Mouse (Mus musculus): ENCODE measurements around the gene Gria4. TPM values are rescaled to one million over a fixed set of nuclear protein-coding genes. Genes with fewer than 3 reads are reported as not detected.

Gene Gria4
- polyA plus RNA-seq, 1 experiment from 2014 or later = 0.63 TPM

- no peak for ATAC-seq (replicated peaks; ENCODE audit: insufficient number of reproducible peaks, low FRiP score, low TSS enrichment)
- Histone ChIP-seq H3K36me3 (ENCODE audit: control insufficient read depth, insufficient read depth, low read length) (no peaks in the 10 kb centered on the region), H3K27ac (ENCODE audit: low read depth, low read length) (no peak overlapping the region), H3K4me1 (ENCODE audit: control insufficient read depth, insufficient read depth, low read length) (no peaks in the 10 kb centered on the region), H3K4me2 (no peak overlapping the region), H3K4me3 (ENCODE audit: low read depth, low read length) (no peak overlapping the region), H3K9me3 (replicated peaks; ENCODE audit: control insufficient read depth, low read length) (no peaks in the 10 kb centered on the region), H3K27me3 (ENCODE audit: control insufficient read depth, insufficient read depth, low read length) (no peaks in the 10 kb centered on the region), H3K9ac (ENCODE audit: low read depth, low read length) (no peak overlapping the region)
- WGBS (ENCODE audit: insufficient replicate concordance) = 73% methylated on average over 4 of the region's 4 CpGs
Observed at GRCm38 (mm10) chr9:4631910-4632309, 164.1 kb downstream of the Gria4 start.

DNA sequence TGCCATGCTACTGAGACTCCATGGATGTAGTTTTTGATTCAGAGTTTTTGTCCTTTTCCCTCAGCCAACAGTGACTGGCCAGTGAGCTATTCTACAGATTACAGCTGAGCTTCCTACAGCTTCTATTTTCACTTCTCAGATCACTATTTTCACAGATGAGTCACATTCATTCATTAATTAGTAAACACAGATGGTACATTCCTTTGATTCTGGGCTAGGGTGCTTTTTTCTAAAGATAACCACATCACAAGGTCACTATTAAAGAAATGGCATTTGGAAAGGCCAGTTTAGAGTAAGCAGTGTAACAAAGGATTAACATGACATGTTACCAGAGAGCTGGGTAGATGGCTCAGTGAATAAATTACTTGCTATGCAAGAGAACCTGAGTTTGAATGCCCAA lies 180.7 kb downstream of the Gria4 start:
- no peak overlapping the region for H3K27ac ChIP-seq (ENCODE audit: low read depth, low read length)
- H3K9ac ChIP-seq (ENCODE audit: low read depth, low read length) = no peak overlapping the region
- no peak for ATAC-seq (replicated peaks; ENCODE audit: insufficient number of reproducible peaks, low FRiP score, low TSS enrichment)
- H3K27me3 ChIP-seq (ENCODE audit: control insufficient read depth, insufficient read depth, low read length) = no peaks in the 10 kb centered on the region
- H3K9me3 ChIP-seq (replicated peaks; ENCODE audit: control insufficient read depth, low read length) = no peaks in the 10 kb centered on the region
- H3K4me3 ChIP-seq (ENCODE audit: low read depth, low read length) = no peak overlapping the region
- H3K36me3 ChIP-seq (ENCODE audit: control insufficient read depth, insufficient read depth, low read length) = no peaks in the 10 kb centered on the region
- H3K4me2 ChIP-seq = no peak overlapping the region
- H3K4me1 ChIP-seq (ENCODE audit: control insufficient read depth, insufficient read depth, low read length) = no peaks in the 10 kb centered on the region

DNA sequence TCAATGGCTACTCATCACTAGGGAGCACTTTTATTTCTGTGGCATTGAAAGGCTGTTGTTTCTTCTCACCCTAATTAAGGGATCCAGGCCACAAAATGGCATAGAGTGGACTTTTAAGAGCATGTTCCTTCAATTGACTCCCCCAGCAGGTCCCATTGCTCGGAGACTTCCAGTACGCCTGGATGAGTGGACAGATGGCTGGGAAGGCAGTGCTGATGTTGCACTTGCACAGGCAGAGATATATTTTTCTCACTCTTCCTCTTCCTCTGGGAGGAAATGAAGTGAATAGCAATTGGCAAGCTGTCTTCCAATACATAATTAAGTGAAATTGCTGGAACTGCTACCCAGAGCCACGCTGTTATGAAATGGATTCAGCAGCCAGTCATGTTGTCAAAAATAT lies 190.7 kb downstream of the Gria4 start:
- 76% methylated on average over 3 of the region's 3 CpGs for WGBS (ENCODE audit: insufficient replicate concordance)
- ATAC-seq (replicated peaks; ENCODE audit: insufficient number of reproducible peaks, low FRiP score, low TSS enrichment) = no peak
- Histone ChIP-seq H3K27me3 (ENCODE audit: control insufficient read depth, insufficient read depth, low read length) (no peaks in the 10 kb centered on the region), H3K4me1 (ENCODE audit: control insufficient read depth, insufficient read depth, low read length) (no peaks in the 10 kb centered on the region), H3K4me3 (ENCODE audit: low read depth, low read length) (no peak overlapping the region), H3K36me3 (ENCODE audit: control insufficient read depth, insufficient read depth, low read length) (no peaks in the 10 kb centered on the region), H3K27ac (ENCODE audit: low read depth, low read length) (no peak overlapping the region), H3K4me2 (no peak overlapping the region), H3K9me3 (replicated peaks; ENCODE audit: control insufficient read depth, low read length) (no peaks in the 10 kb centered on the region), H3K9ac (ENCODE audit: low read depth, low read length) (no peak overlapping the region)

GRCm38 (mm10) chr9:4604236-4604635 lies 191.8 kb downstream of the Gria4 start:
- Histone ChIP-seq H3K36me3 (ENCODE audit: control insufficient read depth, insufficient read depth, low read length) (no peaks in the 10 kb centered on the region), H3K4me2 (no peak overlapping the region), H3K9ac (ENCODE audit: low read depth, low read length) (no peak overlapping the region), H3K4me1 (ENCODE audit: control insufficient read depth, insufficient read depth, low read length) (no peaks in the 10 kb centered on the region), H3K27ac (ENCODE audit: low read depth, low read length) (no peak overlapping the region), H3K27me3 (ENCODE audit: control insufficient read depth, insufficient read depth, low read length) (no peaks in the 10 kb centered on the region), H3K4me3 (ENCODE audit: low read depth, low read length) (no peak overlapping the region), H3K9me3 (replicated peaks; ENCODE audit: control insufficient read depth, low read length) (no peaks in the 10 kb centered on the region)
- no peak for ATAC-seq (replicated peaks; ENCODE audit: insufficient number of reproducible peaks, low FRiP score, low TSS enrichment)

DNA sequence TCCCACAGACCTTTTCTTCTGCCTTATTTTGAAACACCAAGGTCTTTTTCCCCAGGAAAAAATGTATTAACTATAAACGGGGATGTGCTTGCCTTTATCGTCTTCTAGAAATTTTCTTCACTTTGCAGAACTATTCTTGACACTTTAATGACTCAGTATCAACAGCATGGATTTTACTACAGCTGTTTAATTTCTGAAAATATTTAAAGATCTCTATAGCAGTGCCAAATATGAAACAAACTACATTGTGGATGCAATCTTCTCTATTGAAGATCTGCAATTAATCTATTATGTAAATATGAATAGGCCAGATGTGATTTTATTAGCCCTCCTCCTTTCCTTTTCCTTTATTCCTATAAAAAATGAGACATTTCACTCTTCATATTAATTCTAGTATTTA lies 194.2 kb downstream of the Gria4 start:
- Histone ChIP-seq H3K9me3 (replicated peaks; ENCODE audit: control insufficient read depth, low read length) (no peaks in the 10 kb centered on the region), H3K4me3 (ENCODE audit: low read depth, low read length) (no peak overlapping the region), H3K27me3 (ENCODE audit: control insufficient read depth, insufficient read depth, low read length) (no peaks in the 10 kb centered on the region), H3K4me2 (no peak overlapping the region), H3K27ac (ENCODE audit: low read depth, low read length) (no peak overlapping the region), H3K36me3 (ENCODE audit: control insufficient read depth, insufficient read depth, low read length) (no peaks in the 10 kb centered on the region), H3K9ac (ENCODE audit: low read depth, low read length) (no peak overlapping the region), H3K4me1 (ENCODE audit: control insufficient read depth, insufficient read depth, low read length) (no peaks in the 10 kb centered on the region)
- 72% methylated on average over 2 of the region's 2 CpGs for WGBS (ENCODE audit: insufficient replicate concordance)
- ATAC-seq (replicated peaks; ENCODE audit: insufficient number of reproducible peaks, low FRiP score, low TSS enrichment) = no peak

DNA sequence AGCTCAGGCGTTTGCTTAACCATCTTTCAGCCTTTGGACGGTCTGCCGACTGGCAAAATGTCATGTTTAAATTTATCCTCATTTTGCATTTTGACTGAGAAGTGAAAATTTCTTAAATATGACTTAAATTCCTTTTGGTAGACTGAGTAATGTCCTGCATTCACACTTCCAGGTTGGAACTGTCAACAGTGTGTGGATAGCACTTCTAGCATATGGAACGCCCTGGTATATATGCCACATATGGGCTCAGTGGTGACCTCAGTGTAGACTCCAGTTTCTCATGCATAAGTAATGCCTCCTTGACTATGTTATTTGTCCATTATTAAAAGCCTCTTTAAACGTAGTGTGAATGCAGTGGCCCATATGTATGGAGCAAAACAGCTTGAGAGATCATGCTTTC lies 222.4 kb downstream of the Gria4 start:
- 79% methylated on average over 5 of the region's 5 CpGs for WGBS (ENCODE audit: insufficient replicate concordance)
- H3K27me3 ChIP-seq (ENCODE audit: control insufficient read depth, insufficient read depth, low read length) = no peaks in the 10 kb centered on the region
- H3K4me1 ChIP-seq (ENCODE audit: control insufficient read depth, insufficient read depth, low read length) = no peaks in the 10 kb centered on the region
- H3K36me3 ChIP-seq (ENCODE audit: control insufficient read depth, insufficient read depth, low read length) = no peaks in the 10 kb centered on the region
- no peak overlapping the region for H3K4me3 ChIP-seq (ENCODE audit: low read depth, low read length)
- H3K9me3 ChIP-seq (replicated peaks; ENCODE audit: control insufficient read depth, low read length) = no peaks in the 10 kb centered on the region
- no peak overlapping the region for H3K9ac ChIP-seq (ENCODE audit: low read depth, low read length)
- no peak overlapping the region for H3K27ac ChIP-seq (ENCODE audit: low read depth, low read length)
- H3K4me2 ChIP-seq = no peak overlapping the region
- ATAC-seq (replicated peaks; ENCODE audit: insufficient number of reproducible peaks, low FRiP score, low TSS enrichment) = no peak

DNA sequence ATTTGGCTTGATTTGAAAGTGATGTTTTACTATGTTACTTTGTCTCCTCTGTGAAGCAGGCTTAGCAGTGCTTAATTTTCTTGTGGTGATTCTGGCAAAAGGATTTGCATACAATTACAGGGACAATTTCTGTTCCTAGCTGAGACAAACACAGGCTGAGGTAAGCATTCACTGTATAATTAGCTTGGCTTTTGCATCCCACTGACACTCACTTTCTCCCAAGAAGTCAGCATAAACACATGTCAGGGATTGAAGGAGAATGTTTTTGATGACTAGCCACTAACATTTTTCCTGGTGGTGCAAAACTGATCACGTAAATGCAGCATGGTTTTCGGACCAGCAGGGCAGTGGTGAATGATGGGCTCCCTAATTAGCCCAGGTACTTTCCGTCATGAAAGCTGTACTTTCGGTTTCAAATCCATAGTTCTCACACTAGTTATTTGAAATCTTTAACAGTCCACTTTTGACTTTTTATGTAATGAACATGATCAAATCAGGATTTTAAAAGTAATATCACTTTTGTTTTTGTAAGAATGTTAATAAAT lies 240.5 kb downstream of the Gria4 start:
- Histone ChIP-seq H3K4me1 (ENCODE audit: control insufficient read depth, insufficient read depth, low read length) (no peaks in the 10 kb centered on the region), H3K4me2 (no peak overlapping the region), H3K36me3 (ENCODE audit: control insufficient read depth, insufficient read depth, low read length) (no peaks in the 10 kb centered on the region), H3K9me3 (replicated peaks; ENCODE audit: control insufficient read depth, low read length) (no peaks in the 10 kb centered on the region), H3K9ac (ENCODE audit: low read depth, low read length) (no peak overlapping the region), H3K27ac (ENCODE audit: low read depth, low read length) (no peak overlapping the region), H3K27me3 (ENCODE audit: control insufficient read depth, insufficient read depth, low read length) (no peaks in the 10 kb centered on the region), H3K4me3 (ENCODE audit: low read depth, low read length) (no peak overlapping the region)
- no peak for ATAC-seq (replicated peaks; ENCODE audit: insufficient number of reproducible peaks, low FRiP score, low TSS enrichment)
- WGBS (ENCODE audit: insufficient replicate concordance) = 64% methylated on average over 4 of the region's 4 CpGs

DNA sequence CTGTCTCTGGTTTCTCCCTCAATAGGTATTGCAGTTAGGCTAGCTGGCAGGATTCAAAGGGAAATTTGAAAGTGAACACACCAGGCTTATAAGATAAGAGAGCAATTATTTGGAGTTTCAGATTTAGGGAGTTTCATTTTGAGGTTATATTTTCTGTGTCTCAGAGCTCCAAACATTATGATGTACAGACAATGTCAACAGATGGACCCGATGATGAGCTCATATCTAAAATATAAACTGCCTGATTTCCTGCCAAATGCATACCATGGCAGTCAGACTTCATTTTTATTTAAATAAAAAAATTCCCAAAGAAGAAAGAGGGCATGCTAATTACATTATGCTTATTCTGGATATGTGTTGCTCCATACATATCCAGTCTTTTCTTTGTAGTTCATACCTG lies 256.8 kb downstream of the Gria4 start:
- H3K4me2 ChIP-seq = no peak overlapping the region
- no peak overlapping the region for H3K27ac ChIP-seq (ENCODE audit: low read depth, low read length)
- H3K9me3 ChIP-seq (replicated peaks; ENCODE audit: control insufficient read depth, low read length) = no peaks in the 10 kb centered on the region
- H3K27me3 ChIP-seq (ENCODE audit: control insufficient read depth, insufficient read depth, low read length) = no peaks in the 10 kb centered on the region
- no peaks in the 10 kb centered on the region for H3K4me1 ChIP-seq (ENCODE audit: control insufficient read depth, insufficient read depth, low read length)
- no peak overlapping the region for H3K4me3 ChIP-seq (ENCODE audit: low read depth, low read length)
- H3K36me3 ChIP-seq (ENCODE audit: control insufficient read depth, insufficient read depth, low read length) = no peaks in the 10 kb centered on the region
- 69% methylated on average over 1 of the region's 1 CpGs for WGBS (ENCODE audit: insufficient replicate concordance)
- H3K9ac ChIP-seq (ENCODE audit: low read depth, low read length) = no peak overlapping the region
- ATAC-seq (replicated peaks; ENCODE audit: insufficient number of reproducible peaks, low FRiP score, low TSS enrichment) = no peak

- H3K27me3 ChIP-seq (ENCODE audit: control insufficient read depth, insufficient read depth, low read length) = no peaks in the 10 kb centered on the region
- no peak for ATAC-seq (replicated peaks; ENCODE audit: insufficient number of reproducible peaks, low FRiP score, low TSS enrichment)
- no peak overlapping the region for H3K4me2 ChIP-seq
- H3K9ac ChIP-seq (ENCODE audit: low read depth, low read length) = no peak overlapping the region
- no peaks in the 10 kb centered on the region for H3K4me1 ChIP-seq (ENCODE audit: control insufficient read depth, insufficient read depth, low read length)
- H3K4me3 ChIP-seq (ENCODE audit: low read depth, low read length) = no peak overlapping the region
- H3K27ac ChIP-seq (ENCODE audit: low read depth, low read length) = no peak overlapping the region
- H3K9me3 ChIP-seq (replicated peaks; ENCODE audit: control insufficient read depth, low read length) = no peaks in the 10 kb centered on the region
- WGBS (ENCODE audit: insufficient replicate concordance) = 85% methylated on average over 6 of the region's 6 CpGs
- H3K36me3 ChIP-seq (ENCODE audit: control insufficient read depth, insufficient read depth, low read length) = no peaks in the 10 kb centered on the region
Observed at GRCm38 (mm10) chr9:4536514-4537150, 259.4 kb downstream of the Gria4 start.

Data from heart, embryonic 11.5 days (tissue).